Mouse (Mus musculus): ENCODE results near the gene Nlk.
"Not testable (repeated sequence)": the region's sequence is repeated elsewhere in the genome, so short reads cannot be mapped to it uniquely, and the experiment has no call there.

Gene Nlk

DNA sequence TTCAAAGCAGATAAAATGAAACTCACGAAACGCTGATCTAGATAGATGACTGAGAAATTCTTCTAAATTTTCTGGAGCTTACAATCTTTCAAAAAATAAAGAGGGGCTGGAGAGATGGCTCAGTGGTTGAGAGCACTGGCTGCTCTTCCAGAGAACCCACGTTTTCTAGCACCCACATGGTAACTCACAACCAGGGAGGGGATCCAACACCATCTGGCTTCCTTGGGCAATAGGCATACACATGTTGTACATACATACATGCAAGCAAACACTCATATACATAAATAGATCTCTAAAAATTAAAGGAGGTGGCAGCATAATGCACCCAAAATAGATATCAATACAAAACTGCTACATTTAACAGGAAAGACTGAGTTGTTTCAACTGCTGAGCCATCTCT lies 16.1 kb downstream of the Nlk start:
- no peak for DNase-seq

DNA sequence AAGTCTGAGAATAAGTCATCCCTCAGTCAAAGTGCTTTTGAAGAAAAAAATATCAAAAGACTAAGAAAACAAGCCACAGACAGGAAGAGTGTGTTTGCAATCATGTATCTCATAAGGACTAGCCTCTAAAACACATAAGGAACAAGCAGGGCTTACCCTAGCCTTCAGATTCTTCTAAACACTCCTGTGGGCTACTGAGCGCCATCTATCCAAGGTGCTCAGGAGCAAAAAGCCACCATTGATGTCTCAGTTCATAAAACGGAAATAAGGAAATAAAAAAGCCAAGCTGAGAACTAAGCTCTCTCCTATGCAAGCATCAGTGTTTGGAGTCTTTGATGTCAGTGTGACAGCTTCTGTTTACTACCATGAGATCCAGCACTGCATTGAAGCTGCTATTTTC lies 18.4 kb downstream of the Nlk start:
- DNase-seq: no peak

DNA sequence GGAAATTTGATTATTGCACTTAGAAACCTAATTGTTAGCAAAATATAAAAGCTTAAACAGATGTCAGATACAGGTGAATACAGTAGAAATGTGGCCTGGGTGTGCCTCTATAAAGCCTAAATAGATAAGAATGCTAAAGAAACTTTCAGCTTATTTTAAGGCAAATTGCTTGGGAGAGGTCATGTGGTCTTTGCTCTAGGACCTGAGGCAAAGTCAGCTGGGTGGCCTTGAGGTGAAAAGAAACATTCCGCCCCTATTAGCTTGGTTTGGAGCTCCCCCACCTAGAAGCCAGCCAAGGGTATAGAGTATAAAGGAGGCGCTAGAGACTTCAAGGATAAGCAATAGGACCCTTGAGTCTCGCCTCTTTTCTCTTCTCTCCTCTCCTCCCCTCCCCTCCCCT lies 28.5 kb downstream of the Nlk start:
- no peak for DNase-seq

DNA sequence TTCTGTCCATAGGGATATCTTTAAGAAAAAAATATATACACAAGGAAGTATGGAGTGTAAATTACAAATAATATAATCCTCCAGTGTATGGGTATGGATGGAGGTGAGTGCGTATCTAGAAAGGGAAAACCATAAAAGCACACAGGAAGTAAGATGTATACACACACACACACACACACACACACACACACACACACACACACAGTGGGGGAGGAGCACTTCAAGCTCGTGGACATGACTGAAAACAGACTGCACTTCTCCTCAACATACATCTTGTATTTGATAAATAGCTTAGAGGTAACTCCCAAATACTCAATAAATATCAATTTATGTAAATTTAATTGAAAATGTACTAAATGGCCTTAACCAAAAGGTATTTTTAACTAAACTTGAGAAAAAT lies 32.3 kb downstream of the Nlk start:
- DNase-seq: no peak

DNA sequence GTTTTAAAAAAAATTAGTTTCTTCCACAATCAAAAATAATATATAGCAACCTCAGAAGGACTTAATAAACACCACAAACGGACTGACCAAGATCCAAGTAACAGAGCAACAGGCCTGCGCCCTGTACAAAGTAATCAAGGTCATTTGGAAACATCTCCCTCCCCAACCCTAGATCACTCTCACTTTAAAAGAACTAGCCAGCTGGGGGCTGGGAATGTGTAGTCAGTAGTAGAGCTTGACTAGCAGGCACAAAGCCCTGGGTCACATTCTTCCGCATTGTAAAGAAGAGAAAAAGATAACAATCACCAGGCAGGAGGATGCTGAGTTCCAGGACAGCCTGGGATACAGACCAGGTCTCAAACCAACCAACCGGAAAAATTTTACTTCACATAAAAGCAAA lies 33.3 kb downstream of the Nlk start:
- no peak for DNase-seq

DNA sequence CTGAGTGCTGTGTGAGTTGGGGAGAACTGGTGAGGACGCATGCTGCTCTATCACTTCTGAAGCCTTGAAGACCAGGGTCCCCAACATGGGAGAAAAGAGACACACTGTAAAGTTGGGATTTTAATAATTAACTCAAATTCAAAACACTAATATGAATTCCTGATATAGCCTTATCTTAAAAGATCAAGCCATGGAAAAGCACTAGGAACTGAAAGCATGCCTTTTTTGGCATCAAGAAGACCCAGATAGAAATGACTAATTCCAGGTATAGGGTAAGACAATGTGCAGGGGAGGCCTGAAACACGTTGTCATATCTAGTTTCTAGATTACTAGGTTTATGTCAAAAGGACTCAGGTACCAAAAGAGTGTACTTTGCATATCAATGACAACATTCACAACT lies 48.0 kb downstream of the Nlk start:
- DNase-seq: no peak

DNA sequence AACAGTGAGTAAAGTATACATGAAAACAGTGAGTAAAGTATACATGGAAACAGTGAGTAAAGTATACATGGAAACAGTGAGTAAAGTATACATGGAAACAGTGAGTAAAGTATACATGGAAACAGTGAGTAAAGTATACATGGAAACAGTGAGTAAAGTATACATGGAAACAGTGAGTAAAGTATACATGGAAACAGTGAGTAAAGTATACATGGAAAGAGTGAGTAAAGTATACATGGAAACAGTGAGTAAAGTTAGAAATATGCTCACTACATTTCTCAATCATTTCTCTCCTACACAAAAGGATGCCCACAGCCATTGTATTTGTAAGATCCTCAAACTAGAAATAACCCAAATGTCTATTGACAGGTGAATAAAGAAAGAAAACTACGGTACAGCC lies 48.8 kb downstream of the Nlk start:
- DNase-seq: not testable (repeated sequence)

DNA sequence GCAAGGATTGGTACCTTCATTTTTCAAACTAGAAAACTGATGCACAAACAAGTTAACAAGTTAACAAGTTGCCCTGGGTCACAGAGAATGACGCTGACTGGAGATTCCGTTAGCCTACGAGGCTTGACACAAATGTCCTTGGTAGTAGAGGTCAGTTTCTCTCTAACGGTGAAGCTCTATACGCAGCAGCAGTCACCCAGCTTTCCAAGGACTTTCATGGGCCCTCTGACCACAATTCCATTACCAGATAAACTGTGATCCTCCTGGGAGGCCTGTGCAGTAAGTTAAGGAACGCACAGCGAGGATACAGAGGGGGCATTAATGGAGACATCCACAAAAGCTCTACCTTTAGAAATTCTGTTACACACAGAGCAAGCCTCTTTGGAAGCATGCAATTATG lies 53.4 kb downstream of the Nlk start:
- DNase-seq: no peak

DNA sequence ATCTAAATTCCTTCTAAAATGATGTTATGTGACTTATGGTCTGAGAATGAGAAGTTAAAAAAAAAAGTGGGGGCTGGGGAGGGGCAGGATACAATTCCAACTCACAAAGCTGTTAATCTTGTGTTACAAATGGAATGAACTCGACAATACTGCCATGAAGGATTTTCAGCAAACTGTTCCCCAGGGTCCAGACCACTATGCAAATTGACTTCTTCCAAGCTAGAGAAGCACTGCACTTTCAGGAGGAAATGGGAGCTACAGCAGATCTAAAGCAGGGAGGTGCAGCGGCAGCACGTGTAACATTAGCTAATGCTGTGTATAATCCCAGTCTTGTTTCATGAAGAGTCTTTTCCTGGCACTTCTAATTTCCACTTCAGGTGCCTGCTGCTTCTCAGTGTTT lies 55.0 kb downstream of the Nlk start:
- DNase-seq: peak; percentile 7 to 10

DNA sequence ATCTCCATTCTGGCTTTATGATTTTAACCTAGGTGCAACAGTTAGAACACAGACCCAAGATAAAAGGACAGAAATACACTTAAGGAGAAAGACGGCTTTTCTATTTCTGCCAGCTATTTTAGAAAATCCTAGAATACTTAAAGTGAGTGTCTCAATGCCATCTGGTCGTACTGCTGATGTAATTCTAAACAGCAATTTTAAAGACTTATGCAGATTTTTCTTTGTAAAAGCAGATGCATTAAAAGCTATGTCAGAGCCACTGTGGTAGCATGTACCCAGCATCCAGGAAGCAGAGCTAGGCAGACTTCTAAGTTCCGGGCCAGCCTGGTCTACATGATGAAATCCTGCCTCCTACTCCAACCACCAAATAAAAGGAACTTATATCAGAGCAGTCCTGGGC lies 56.1 kb downstream of the Nlk start:
- no peak for DNase-seq

DNA sequence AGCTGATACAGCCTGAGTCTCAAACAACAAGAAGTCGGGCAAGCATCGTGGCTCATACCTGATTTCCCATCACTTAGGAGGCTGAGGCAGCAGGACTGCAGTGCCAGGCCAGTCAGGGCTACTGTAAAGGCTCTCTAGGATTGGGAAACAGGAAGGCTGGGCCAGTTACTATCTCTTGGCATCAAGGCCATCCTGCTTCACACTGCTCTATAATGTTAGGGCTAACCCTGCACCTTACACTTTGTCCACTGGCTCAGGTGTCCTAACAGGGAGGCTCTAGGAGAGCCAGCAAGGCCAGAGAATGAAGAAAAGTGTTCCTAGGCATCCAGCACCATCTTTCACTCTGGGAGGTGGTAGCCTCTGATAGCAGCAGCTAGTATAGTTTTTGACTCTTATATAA lies 64.4 kb downstream of the Nlk start:
- no peak for DNase-seq

DNA sequence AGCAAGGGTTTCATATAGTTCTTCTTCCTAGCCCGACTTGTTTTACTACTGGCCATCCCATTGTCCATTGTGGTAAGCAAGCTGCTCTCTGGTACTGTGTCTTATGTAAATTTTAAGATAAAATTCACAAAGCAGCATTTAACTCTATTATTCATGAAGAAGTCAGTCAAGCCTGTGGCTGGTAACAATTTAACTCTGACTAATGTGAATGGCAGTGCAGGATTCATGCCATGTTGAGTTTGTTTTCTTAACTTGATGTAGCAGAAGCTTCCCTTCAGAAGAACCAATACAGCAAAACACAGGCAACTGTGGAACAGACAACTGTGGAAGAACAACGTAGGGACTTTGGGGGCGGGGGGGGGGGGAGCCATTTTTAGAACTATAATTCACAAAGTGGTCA lies 68.3 kb downstream of the Nlk start:
- DNase-seq: no peak

DNA sequence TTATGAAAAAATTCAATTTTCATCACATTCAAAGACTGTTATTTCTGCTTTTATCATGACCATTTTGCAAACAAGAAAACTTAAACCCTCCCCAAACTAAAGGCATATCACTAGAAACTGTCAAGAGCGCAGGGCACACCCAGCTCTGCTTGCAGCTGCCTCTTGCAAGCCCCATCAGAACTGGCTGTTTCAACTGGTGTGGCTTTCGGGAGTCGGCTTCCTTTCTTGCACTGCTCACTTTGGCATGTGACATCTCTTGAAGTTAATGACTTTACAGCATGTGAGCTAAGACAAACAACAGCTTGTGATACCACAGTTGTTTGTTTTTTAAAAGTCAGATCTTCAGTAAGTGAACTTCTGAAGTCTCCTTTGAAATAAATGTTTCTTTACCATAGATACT lies 72.8 kb downstream of the Nlk start:
- DNase-seq: peak; percentile 8 to 25

DNA sequence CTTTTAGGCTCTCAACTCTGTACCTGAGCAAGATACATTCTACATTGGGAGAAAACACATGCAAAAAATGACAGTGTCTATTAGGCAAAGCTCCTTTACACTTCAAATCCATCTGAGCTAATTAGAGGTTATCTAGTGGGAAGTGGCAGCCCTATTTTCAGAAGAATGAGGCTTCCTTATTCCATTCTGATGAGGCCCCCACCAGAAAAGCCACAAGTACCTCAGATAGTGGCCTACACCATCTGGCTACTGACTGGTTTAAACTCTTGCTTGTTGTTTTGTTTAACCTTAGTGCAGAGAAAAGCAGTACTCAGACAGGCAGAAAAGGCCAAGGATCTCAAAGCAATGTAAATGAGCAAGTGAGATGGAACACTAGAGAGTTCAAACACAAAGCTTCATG lies 75.2 kb downstream of the Nlk start:
- DNase-seq: no peak

DNA sequence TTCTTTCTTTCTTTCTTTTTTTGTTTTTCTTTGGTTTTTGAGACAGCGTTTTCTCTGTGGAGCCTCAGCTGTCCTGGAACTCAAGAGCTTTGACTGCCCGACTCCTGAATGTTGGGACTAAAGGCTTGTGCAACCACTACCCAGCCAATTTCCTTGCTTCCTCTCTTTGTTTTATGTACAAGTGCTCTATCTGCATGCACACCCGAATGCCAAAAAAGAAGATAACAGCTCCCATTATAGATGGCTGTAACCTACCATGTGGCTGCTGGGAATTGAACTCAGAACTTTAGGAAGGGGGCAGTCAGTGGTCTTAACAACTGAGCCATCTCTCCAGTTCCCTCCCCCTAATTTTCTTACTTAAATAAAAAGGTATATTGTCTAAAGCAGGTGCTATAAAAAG lies 77.0 kb downstream of the Nlk start:
- no peak for DNase-seq

DNA sequence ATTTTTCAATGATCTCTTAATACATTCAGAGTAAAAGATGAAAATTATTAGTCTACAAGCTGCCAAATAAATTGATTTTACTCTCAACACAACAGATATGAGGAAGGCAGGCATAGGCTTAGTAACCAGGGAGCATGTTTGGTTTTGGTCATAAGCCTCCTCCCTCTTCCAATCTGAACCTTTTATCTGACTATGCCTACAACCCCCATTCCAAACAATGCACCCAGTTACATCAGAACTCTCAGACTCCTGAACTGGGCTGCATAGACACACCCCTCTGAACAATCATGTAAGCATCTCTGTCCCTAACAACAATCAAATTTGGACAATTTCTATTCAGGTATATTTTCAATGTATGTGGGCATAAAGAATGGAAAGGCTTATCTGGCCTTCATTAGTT lies 85.9 kb downstream of the Nlk start:
- DNase-seq: no peak

DNA sequence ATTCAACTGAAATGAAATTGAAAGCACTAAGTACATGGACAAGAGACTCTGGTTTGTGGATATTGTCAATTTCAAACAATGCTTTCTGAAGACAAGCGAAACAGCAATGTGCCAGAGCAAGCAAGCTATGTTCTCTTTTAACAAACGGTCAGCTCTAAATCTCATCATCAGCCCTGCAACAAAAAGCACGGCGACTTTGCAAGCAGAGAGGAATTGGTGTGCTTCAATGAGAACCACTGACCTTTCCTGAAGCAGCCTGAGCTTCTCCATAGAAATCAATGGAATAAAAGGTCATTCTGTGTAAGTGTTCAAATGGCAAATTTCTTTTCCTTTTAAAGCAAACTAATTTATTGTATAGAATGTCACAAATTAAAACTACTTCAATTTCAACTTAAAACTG lies 87.5 kb downstream of the Nlk start:
- no peak for DNase-seq

DNA sequence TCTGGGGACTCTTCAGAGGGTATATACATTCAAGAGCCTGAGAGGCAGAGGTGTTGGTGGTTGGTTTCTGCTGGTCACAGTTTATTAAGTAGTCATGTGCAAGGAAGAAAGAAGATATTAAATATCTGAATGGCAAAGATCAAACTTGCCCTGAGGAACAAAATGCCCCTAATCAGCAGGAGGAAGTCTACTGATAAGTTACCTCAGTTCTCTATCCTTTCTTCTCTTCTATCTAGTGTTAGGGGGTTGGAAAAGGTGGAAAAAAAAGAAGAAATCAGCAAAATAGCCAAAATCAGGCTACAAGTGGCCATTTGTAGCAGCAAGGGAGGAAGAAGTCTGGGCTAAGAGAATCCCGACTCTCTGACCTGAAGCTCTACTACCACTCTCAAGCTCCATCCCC lies 92.3 kb downstream of the Nlk start:
- no peak for DNase-seq

DNA sequence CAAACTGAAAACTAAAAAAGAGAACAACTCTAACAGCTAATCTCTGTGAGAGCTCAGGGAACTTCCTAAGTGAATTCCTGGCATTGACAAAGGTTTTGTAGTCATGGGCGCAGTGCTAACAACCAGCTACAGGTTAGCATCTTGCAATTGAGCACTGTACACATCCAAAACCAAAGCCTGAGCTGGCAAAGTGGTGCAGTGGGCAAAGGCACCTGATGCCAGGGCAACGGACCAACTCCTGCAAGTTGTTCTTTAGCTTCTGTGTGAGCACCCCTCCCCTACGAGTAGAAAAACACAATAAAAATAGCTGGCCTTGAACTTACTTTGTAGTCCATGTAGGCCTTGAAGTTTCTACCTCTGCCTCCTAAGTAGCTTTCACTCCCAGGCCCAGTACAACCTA lies 94.4 kb downstream of the Nlk start:
- DNase-seq: no peak

DNA sequence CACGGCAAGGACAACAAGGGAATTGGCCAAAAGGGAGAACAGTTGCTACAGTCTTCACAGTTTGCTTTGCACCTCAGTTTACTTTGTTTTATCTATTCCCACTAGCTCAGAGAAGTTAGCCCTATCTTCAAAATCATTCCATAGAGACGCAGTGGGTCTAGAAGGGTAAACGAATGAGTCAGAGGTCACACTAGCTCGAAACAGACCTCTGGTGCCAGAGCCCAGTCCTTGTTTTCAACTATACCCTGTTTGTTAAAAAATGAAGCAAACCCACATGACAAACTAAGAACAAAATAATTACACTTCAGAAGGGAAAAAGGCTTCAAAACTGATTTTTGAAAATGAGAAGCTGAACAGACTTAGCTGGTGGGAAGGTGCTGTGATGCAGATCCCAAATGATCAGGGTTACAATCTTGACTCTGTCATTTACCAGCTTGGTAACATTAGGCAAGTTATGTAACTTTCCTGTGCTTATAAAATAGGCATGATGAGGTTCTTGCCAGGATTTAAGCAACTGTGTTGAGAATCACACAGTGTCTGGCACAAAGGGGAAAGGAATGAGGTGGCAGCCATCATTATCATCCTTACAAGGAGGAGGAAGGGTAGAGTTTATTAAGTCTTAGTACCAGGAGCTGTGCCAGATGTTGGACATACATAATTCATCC lies 96.1 kb downstream of the Nlk start:
- DNase-seq: no peak

DNA sequence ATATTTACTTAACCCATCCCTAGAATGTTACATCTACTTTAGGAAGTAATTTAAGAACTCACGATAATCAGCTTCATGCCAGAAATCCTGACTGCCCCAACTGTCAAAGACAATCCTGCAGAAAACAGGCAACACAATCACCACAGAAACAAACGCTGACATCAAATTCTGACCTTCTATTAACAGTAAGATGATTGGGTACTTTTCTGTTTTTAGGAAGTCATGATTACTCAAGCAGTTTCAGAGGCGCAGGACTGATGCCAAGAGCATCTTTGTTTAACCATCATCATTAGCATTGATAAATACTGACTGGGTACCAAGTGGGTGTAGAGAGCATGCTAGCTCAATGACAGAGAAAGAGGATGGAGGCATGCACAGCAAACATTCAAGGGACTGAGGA lies 96.7 kb downstream of the Nlk start:
- DNase-seq: no peak

DNA sequence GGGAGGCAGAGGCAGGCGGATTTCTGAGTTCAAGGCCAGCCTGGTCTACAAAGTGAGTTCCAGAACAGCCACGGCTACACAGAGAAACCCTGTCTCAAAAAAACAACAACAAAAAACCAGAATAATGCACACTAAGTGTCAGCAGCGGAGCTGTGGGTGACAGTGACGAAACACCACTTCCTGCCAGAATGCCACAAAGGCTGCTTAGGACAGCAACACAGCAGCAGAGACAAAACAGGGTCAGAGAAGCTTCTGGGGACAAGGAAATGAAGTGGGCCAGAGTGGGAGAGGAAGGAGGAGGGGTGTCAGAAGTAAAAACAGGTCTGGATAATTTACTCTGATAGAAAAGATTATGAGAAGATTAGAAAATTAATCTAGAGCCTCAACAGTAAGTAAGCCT lies 97.1 kb downstream of the Nlk start:
- DNase-seq: no peak

DNA sequence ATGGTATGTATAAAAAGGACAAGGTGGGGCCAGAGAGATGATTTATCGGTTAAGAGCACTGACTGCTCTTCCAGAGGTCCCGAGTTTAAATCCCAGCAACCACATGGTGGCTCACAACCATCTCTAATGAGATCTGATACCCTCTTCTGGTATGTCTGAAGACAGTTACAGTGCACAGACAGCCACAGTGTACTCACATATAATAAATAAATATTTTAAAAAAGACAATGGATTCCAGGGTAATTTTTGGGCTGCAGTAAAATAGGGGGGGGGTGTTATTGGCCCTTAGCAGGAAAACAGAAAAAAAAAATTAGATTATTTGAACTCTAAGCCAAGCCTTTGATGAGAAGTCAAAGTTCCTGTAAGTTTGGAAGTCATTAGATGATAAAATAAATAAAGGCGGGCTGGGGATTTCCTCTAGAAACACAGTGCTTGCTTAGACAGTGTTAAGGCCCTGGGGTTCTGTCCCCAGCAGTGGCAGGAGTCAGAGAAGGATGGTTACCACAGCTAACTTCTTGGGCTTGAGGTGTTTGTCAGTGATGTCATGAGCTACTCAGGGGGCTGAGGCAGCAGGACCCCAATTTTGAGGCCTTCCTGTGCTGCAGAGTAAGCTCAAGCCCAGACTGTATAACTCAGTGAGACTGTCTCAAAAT lies 98.3 kb downstream of the Nlk start:
- DNase-seq: no peak

DNA sequence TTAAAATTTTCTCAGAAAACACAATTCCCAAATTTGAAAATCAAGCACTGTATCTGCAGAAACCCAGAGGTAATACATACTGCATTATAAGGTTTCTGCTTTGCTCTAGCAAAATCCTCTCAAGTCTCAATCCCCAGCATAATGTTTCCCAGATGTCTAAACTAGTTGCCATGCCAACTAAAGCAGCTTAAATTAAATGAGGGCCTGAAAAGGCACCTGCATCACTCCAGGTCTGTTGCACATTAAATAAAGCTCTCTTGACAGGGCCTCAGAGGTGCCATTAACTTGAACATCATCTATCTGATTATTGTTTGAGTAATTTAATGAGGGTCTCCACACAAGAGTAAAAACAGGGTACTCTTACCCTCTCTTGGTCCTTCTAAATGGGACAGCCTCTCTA lies 100.4 kb downstream of the Nlk start:
- DNase-seq: no peak

DNA sequence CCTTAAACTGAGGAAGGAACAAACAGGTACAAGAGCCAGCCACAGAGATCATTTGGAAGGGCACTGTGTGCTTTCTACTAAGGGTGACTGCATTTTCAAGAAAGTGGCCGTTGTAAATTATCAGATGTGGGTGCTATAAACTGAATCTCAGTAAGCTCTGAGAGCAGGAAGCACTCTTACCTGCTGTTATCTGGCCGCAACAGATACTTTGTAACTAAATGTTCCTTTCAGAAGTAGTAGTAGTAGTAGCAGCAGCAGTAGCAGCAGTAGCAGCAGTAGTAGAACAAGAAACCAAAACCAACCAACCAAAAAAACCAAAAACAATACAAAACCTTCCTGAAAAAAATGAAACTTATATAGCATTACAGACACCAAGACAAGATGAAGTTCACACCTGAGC lies 101.4 kb downstream of the Nlk start:
- DNase-seq: no peak

Data from kidney, postnatal 4 days (tissue).